Mouse (Mus musculus): ENCODE data around the gene Zfp13. TPM values are rescaled to one million over a fixed set of nuclear protein-coding genes. Genes with fewer than 3 reads are reported as not detected.
"Not testable (repeated sequence)": the region's sequence is repeated elsewhere in the genome, so short reads cannot be mapped to it uniquely, and the experiment has no call there.

Gene Zfp13
- polyA plus RNA-seq, 1 experiment: 0.03 TPM

- Histone ChIP-seq H3K9me3 (ENCODE audit: control insufficient read depth, low read length) (no peaks in the 10 kb centered on the region), H3K4me1 (ENCODE audit: control insufficient read depth) (peaks cover 46% of the 10 kb centered on the region), H3K27me3 (ENCODE audit: control insufficient read depth) (peaks cover 12% of the 10 kb centered on the region), H3K4me3 (replicated peaks) (peak overlapping the region; percentile 47), H3K36me3 (ENCODE audit: control insufficient read depth) (no peaks in the 10 kb centered on the region)
- TF ChIP-seq TAL1 (IDR thresholded peaks at IDR 0.05; ENCODE audit: low read length) (no peak), GATA1 (IDR thresholded peaks at IDR 0.05; ENCODE audit: low read length) (no peak)
These were observed 58.4 kb downstream of the Zfp13 start for GRCm38 (mm10) chr17:23540605-23541475.

- TF ChIP-seq TAL1 (IDR thresholded peaks at IDR 0.05; ENCODE audit: low read length) (no peak), GATA1 (IDR thresholded peaks at IDR 0.05; ENCODE audit: low read length) (no peak)
- Histone ChIP-seq H3K9me3 (ENCODE audit: control insufficient read depth, low read length) (no peaks in the 10 kb centered on the region), H3K36me3 (ENCODE audit: control insufficient read depth) (no peaks in the 10 kb centered on the region), H3K4me3 (replicated peaks) (peak overlapping the region; percentile 47), H3K27me3 (ENCODE audit: control insufficient read depth) (peaks cover 12% of the 10 kb centered on the region), H3K4me1 (ENCODE audit: control insufficient read depth) (peaks cover 44% of the 10 kb centered on the region)
These were observed 59.2 kb downstream of the Zfp13 start for GRCm38 (mm10) chr17:23540106-23540505.

- no peaks in the 10 kb centered on the region for H3K36me3 ChIP-seq (ENCODE audit: control insufficient read depth)
- peaks cover 48% of the 10 kb centered on the region for H3K4me1 ChIP-seq (ENCODE audit: control insufficient read depth)
These were observed 59.7 kb downstream of the Zfp13 start for GRCm38 (mm10) chr17:23539608-23540007.

GRCm38 (mm10) chr17:23538299-23539015 is 60.8 kb downstream of the Zfp13 start:
- H3K4me3 ChIP-seq (replicated peaks): peak overlapping the region; percentile 61
- H3K27me3 ChIP-seq (ENCODE audit: control insufficient read depth): peaks cover 12% of the 10 kb centered on the region
- H3K9me3 ChIP-seq (ENCODE audit: control insufficient read depth, low read length): no peaks in the 10 kb centered on the region
- H3K36me3 ChIP-seq (ENCODE audit: control insufficient read depth): no peaks in the 10 kb centered on the region
- H3K4me1 ChIP-seq (ENCODE audit: control insufficient read depth): peaks cover 54% of the 10 kb centered on the region
- no peak for TF ChIP-seq GATA1 (IDR thresholded peaks at IDR 0.05; ENCODE audit: low read length)
- TF ChIP-seq TAL1 (IDR thresholded peaks at IDR 0.05; ENCODE audit: low read length): no peak

More at GRCm38 (mm10) chr17:23539608-23540007, 59.7 kb downstream of the Zfp13 start:
- TF ChIP-seq TAL1 (IDR thresholded peaks at IDR 0.05; ENCODE audit: low read length) (no peak), GATA1 (IDR thresholded peaks at IDR 0.05; ENCODE audit: low read length) (no peak)
- no peak overlapping the region for H3K4me3 ChIP-seq (replicated peaks)
- no peaks in the 10 kb centered on the region for H3K9me3 ChIP-seq (ENCODE audit: control insufficient read depth, low read length)
- peaks cover 12% of the 10 kb centered on the region for H3K27me3 ChIP-seq (ENCODE audit: control insufficient read depth)

GRCm38 (mm10) chr17:23537554-23538255 is 61.6 kb downstream of the Zfp13 start:
- peaks cover 12% of the 10 kb centered on the region for H3K27me3 ChIP-seq (ENCODE audit: control insufficient read depth)
- TF ChIP-seq GATA1 (IDR thresholded peaks at IDR 0.05; ENCODE audit: low read length) (no peak), TAL1 (IDR thresholded peaks at IDR 0.05; ENCODE audit: low read length) (no peak)
- peaks cover 52% of the 10 kb centered on the region for H3K4me1 ChIP-seq (ENCODE audit: control insufficient read depth)
- peak overlapping the region; percentile 61 for H3K4me3 ChIP-seq (replicated peaks)
- no peaks in the 10 kb centered on the region for H3K36me3 ChIP-seq (ENCODE audit: control insufficient read depth)
- H3K9me3 ChIP-seq (ENCODE audit: control insufficient read depth, low read length): no peaks in the 10 kb centered on the region

GRCm38 (mm10) chr17:23535046-23535788 is 64.1 kb downstream of the Zfp13 start:
- not testable (repeated sequence) for H3K36me3 ChIP-seq (ENCODE audit: control insufficient read depth); H3K9me3 ChIP-seq (ENCODE audit: control insufficient read depth, low read length)
- peaks cover 32% of the 10 kb centered on the region for H3K4me1 ChIP-seq (ENCODE audit: control insufficient read depth)
- H3K27me3 ChIP-seq (ENCODE audit: control insufficient read depth): peaks cover 13% of the 10 kb centered on the region
- peak overlapping the region; percentile 33 for H3K4me3 ChIP-seq (replicated peaks)

- H3K36me3 ChIP-seq (ENCODE audit: control insufficient read depth); H3K9me3 ChIP-seq (ENCODE audit: control insufficient read depth, low read length): not testable (repeated sequence)
- H3K27me3 ChIP-seq (ENCODE audit: control insufficient read depth): peaks cover 13% of the 10 kb centered on the region
- peak overlapping the region; percentile 50 for H3K4me3 ChIP-seq (replicated peaks)
- peaks cover 28% of the 10 kb centered on the region for H3K4me1 ChIP-seq (ENCODE audit: control insufficient read depth)
These were observed 65.4 kb downstream of the Zfp13 start for GRCm38 (mm10) chr17:23533591-23534490.

GRCm38 (mm10) chr17:23531408-23531807 is 67.9 kb downstream of the Zfp13 start:
- H3K27me3 ChIP-seq (ENCODE audit: control insufficient read depth); H3K9me3 ChIP-seq (ENCODE audit: control insufficient read depth, low read length); H3K4me3 ChIP-seq (replicated peaks); H3K36me3 ChIP-seq (ENCODE audit: control insufficient read depth): not testable (repeated sequence)
- H3K4me1 ChIP-seq (ENCODE audit: control insufficient read depth): peaks cover 11% of the 10 kb centered on the region

Other genes with a start within 250 kb of the Zfp13 start
- not detected in 2 replicates for gene Vmn2r116, start 214.9 kb downstream of the Zfp13 start, polyA plus RNA-seq (2012)
- under 0.01 TPM in 1 of 2 replicates, not detected in the other for gene Vmn2r117, start 119.8 kb downstream of the Zfp13 start, polyA plus RNA-seq (2012)
- 0.22 and 0.26 TPM in 2 replicates for gene Zfp213, start 35.2 kb downstream of the Zfp13 start, polyA plus RNA-seq (2012)
- gene Zscan10, start 1.4 kb upstream of the Zfp13 start, polyA plus RNA-seq (2012): not detected in 2 replicates
- not detected in 2 replicates for gene Mmp25, start 45.8 kb upstream of the Zfp13 start, polyA plus RNA-seq (2012)
- not detected in 2 replicates for gene Bicdl2, start 61.0 kb upstream of the Zfp13 start, polyA plus RNA-seq (2012)
- gene Hcfc1r1, start 74.1 kb upstream of the Zfp13 start, polyA plus RNA-seq (2012): 35.0 and 35.6 TPM in 2 replicates
- gene Thoc6, start 74.4 kb upstream of the Zfp13 start, polyA plus RNA-seq (2012): 8.8 and 10.0 TPM in 2 replicates
- 0.05 TPM in 1 of 2 replicates, not detected in the other for gene Tnfrsf12a, start 78.0 kb upstream of the Zfp13 start, polyA plus RNA-seq (2012)
- gene Cldn6, start 79.8 kb upstream of the Zfp13 start, polyA plus RNA-seq (2012): not detected in 2 replicates
- not detected in 2 replicates for gene Cldn9, start 84.5 kb upstream of the Zfp13 start, polyA plus RNA-seq (2012)
- 0.06 TPM in 1 of 2 replicates, not detected in the other for gene 1520401A03Rik, start 123.3 kb upstream of the Zfp13 start, polyA plus RNA-seq (2012)
- gene Pkmyt1, start 126.8 kb upstream of the Zfp13 start, polyA plus RNA-seq (2012): 46.9 and 56.9 TPM in 2 replicates
- gene Paqr4, start 141.4 kb upstream of the Zfp13 start, polyA plus RNA-seq (2012): 2.2 and 3.9 TPM in 2 replicates
- 0.02 TPM in 1 of 2 replicates, not detected in the other for gene Kremen2, start 146.3 kb upstream of the Zfp13 start, polyA plus RNA-seq (2012)
- gene Flywch1, start 172.1 kb upstream of the Zfp13 start, polyA plus RNA-seq (2012): 1.4 and 2.3 TPM in 2 replicates
- gene Flywch2, start 186.6 kb upstream of the Zfp13 start, polyA plus RNA-seq (2012): 0.06 TPM in 1 of 2 replicates, not detected in the other
- gene Srrm2, start 191.0 kb upstream of the Zfp13 start, polyA plus RNA-seq (2012): 21.7 and 36.5 TPM in 2 replicates
- gene Elob, start 229.6 kb upstream of the Zfp13 start, polyA plus RNA-seq (2012): 109 and 150 TPM in 2 replicates
- gene Prss33, start 236.6 kb upstream of the Zfp13 start, polyA plus RNA-seq (2012): not detected in 2 replicates
- 0.03 TPM in 1 of 2 replicates, not detected in the other for gene Prss32, start 244.4 kb upstream of the Zfp13 start, polyA plus RNA-seq (2012)
- 0.05 and 0.09 TPM in 2 replicates for gene Prss41, start 244.7 kb upstream of the Zfp13 start, polyA plus RNA-seq (2012)

All from erythroblast, embryonic 14.5 days (primary cell).